Mouse (Mus musculus) lung, adult 2 months (tissue): ENCODE measurements around the gene Hepacam2.

Experiments
- CTCF ChIP-seq: fragments of 200-500 bp; IDR thresholded peaks from 2 replicates; pipeline ENCODE4 v1.5.1; 2011; ENCODE audit warnings: mild to moderate bottlenecking, low read length, control low read depth; ENCODE audit not compliant: insufficient read depth
- POLR2A ChIP-seq: fragments of 200-500 bp; IDR thresholded peaks from 2 replicates; pipeline ENCODE4 v1.6.1; 2011; ENCODE audit warnings: low read depth, mild to moderate bottlenecking, control low read depth, low read length, borderline replicate concordance; ENCODE audit errors: extremely low read depth

DNA sequence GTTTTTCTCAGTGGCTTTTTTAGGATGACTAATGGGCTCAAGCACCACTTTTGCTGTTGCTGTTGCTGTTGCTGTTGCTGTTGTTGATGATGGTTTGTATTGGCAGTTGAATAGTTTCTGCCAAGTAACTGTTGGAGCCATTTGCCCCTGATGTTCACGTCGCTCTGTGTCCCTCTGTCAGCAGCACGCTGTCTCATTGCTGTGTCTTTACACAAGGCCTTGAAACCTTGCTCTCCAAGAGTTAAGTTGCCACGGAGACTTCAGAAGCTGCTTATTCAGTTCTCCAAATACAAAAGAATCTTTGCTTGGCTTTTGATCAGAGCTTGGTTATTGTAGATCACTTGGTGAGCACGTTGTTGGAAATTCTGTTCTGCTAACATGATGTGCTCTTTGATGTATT lies 33.3 kb upstream of the Hepacam2 start:
- no peak for TF ChIP-seq POLR2A
- TF ChIP-seq CTCF = no peak
